Mouse (Mus musculus) C2C12 (cell line): ENCODE results near the gene Snrpf.
"Not testable (repeated sequence)": the region's sequence is repeated elsewhere in the genome, so short reads cannot be mapped to it uniquely, and the experiment has no call there.

Experiments
- CEBPB ChIP-seq: IDR thresholded peaks from one replicate; pipeline ENCODE4 v1.6.1; 2011; ENCODE audit warnings: low read depth, mild to moderate bottlenecking, control low read depth, moderate library complexity
- CTCF ChIP-seq: IDR thresholded peaks from one replicate; pipeline ENCODE4 v1.5.1; 2011; ENCODE audit not compliant: control insufficient read depth, insufficient read depth, insufficient read length
- MYOD1 ChIP-seq: IDR thresholded peaks from one replicate; pipeline ENCODE4 v1.6.1; 2011; ENCODE audit warnings: low read depth; ENCODE audit not compliant: control insufficient read depth, insufficient read length
- MYOG ChIP-seq: IDR thresholded peaks from one replicate; pipeline ENCODE4 v1.6.1; 2011; ENCODE audit not compliant: control insufficient read depth, insufficient read length; ENCODE audit errors: extremely low read depth
- USF1 ChIP-seq: IDR thresholded peaks from one replicate; pipeline ENCODE4 v1.6.1; 2011; ENCODE audit warnings: low read depth, mild to moderate bottlenecking, control low read depth, moderate library complexity

GRCm38 (mm10) chr10:93557971-93558370, 31.5 kb downstream of the Snrpf start:
- TF ChIP-seq CTCF, MYOD1, USF1, CEBPB, MYOG: not testable (repeated sequence)
